Mouse (Mus musculus) lung, postnatal 0 days (tissue): ENCODE measurements around the gene Kcnh1.

Experiments used
- CTCF ChIP-seq: IDR thresholded peaks from 2 replicates; pipeline ENCODE4 v1.5.1; 2016; ENCODE audit warnings: antibody characterized with exemption, mild to moderate bottlenecking
- EP300 ChIP-seq: IDR thresholded peaks from 2 replicates; pipeline ENCODE4 v1.6.1; 2016; ENCODE audit warnings: antibody characterized with exemption, mild to moderate bottlenecking, control low read depth

DNA sequence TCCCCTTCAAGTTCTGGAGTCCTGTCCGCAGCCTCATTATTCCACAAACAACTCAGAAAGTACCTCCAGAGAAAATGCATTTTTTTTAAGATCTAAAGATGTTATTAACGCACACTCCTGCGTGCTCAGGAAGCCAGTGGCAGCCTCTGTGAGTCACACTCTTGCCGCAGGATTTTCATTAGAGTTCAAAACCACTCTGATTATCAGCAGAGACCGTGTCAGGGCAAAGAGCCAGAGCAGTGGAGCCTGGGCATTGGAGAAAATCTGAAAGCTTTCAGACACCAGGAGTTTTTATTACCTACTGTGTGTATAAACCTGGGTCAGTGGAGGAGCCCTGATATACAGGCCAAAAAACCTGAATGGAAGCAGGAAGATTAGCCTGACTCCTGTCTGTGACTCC is 287.6 kb downstream of the Kcnh1 start:
- TF ChIP-seq CTCF (no peak), EP300 (no peak)
